22 mouse cellular contexts compared by ENCODE assay signal in the genomic region with DNA sequence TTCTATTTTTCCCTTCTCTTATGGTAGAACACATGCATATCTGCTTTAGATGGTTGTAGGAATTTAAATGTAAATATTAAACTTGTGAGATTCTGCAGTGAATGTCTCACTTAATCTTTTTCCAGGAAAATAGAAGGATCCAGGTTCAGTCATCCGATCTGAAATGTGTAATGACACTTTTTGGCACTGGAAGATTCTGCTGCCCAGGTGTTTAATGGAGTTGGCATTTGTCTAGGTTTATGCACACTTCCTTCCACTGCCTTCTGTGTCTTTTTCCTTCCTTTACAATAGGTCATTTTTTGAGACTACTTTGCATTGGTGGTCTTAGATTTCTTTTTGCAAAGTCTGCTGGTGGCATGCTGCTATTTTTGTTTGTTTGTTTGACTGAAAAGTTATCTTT.
DNase-seq lines count a peak whose midpoint lies in the region; ATAC-seq and TF ChIP-seq lines count a peak whose summit lies in the region.
"Had no signal": no experiment of that assay in that cellular context is flagged by ENCODE, and none has a peak within 500 bp of the region (broad histone marks: within the 10 kb centered on the region; RNA-seq: fewer than 3 reads in every experiment).

No protein-coding gene starts in this region.

- H3K27me3 ChIP-seq in midbrain, postnatal 0 days (ENCODE audit: insufficient read depth, low read length) = no peaks in the 10 kb centered on the region
- no peaks in the 10 kb centered on the region for H3K27me3 ChIP-seq in midbrain, embryonic 13.5 days
- no peaks in the 10 kb centered on the region for H3K27me3 ChIP-seq in kidney, embryonic 14.5 days (ENCODE audit: control insufficient read depth, insufficient read depth, low read length)
- H3K27me3 ChIP-seq: embryonic facial prominence, embryonic 13.5 days; forebrain, embryonic 12.5 days; heart, embryonic 13.5 days had no signal

- H3K36me3 ChIP-seq in midbrain, postnatal 0 days (ENCODE audit: insufficient read depth, low read length) = no peaks in the 10 kb centered on the region
- H3K36me3 ChIP-seq in midbrain, embryonic 13.5 days = no peaks in the 10 kb centered on the region
- H3K36me3 ChIP-seq in kidney, embryonic 14.5 days (ENCODE audit: control insufficient read depth, insufficient read depth, low read length) = no peaks in the 10 kb centered on the region
- H3K36me3 ChIP-seq: embryonic facial prominence, embryonic 13.5 days; forebrain, embryonic 12.5 days; G1E; heart, embryonic 13.5 days had no signal

- no peak overlapping the region for H3K4me3 ChIP-seq in midbrain, postnatal 0 days (ENCODE audit: low read depth, low read length)
- no peak overlapping the region for H3K4me3 ChIP-seq in midbrain, embryonic 13.5 days (replicated peaks)
- H3K4me3 ChIP-seq in kidney, embryonic 14.5 days (ENCODE audit: low read length) = no peak overlapping the region
- H3K4me3 ChIP-seq: embryonic facial prominence, embryonic 13.5 days; forebrain, embryonic 12.5 days; gastrocnemius, adult 2 months; heart, embryonic 13.5 days had no signal

- ATAC-seq in cerebellum, adult (ENCODE audit: insufficient number of reproducible peaks, low FRiP score, low TSS enrichment) = peak; percentile 84
- ATAC-seq in midbrain, postnatal 0 days (ENCODE audit: low FRiP score) = no peak
- no peak for ATAC-seq in midbrain, embryonic 13.5 days
- ATAC-seq in kidney, embryonic 14.5 days (ENCODE audit: low FRiP score, low TSS enrichment) = no peak
- ATAC-seq: activated CD4-positive, CD25-positive, alpha-beta regulatory T cell, adult 4 months; CD4-positive, CD25-positive, alpha-beta regulatory T cell, adult 4 months; hindbrain, embryonic 16.5 days had no signal

- 80% methylated on average over 1 of the region's 1 CpGs for WGBS in midbrain, postnatal 0 days
- 86% methylated on average over 1 of the region's 1 CpGs for WGBS in midbrain, embryonic 13.5 days
- 93% methylated on average over 1 of the region's 1 CpGs for WGBS in kidney, embryonic 14.5 days

- H3K9ac ChIP-seq in midbrain, postnatal 0 days (replicated peaks; ENCODE audit: low read length, poor library complexity, severe bottlenecking) = no peak overlapping the region
- H3K9ac ChIP-seq in midbrain, embryonic 13.5 days (replicated peaks) = no peak overlapping the region
- no peak overlapping the region for H3K9ac ChIP-seq in kidney, embryonic 14.5 days (ENCODE audit: low read depth, low read length)
- H3K9ac ChIP-seq: embryonic facial prominence, embryonic 13.5 days; forebrain, embryonic 12.5 days; heart, embryonic 13.5 days had no signal

- H3K27ac ChIP-seq in midbrain, postnatal 0 days (ENCODE audit: low read depth, low read length) = no peak overlapping the region
- H3K27ac ChIP-seq in midbrain, embryonic 13.5 days = no peak overlapping the region
- no peak overlapping the region for H3K27ac ChIP-seq in kidney, embryonic 14.5 days (ENCODE audit: low read depth, low read length)
- H3K27ac ChIP-seq: embryonic facial prominence, embryonic 13.5 days; forebrain, embryonic 12.5 days; gastrocnemius, adult 2 months; heart, embryonic 13.5 days had no signal

- TF ChIP-seq CTCF in midbrain, postnatal 0 days (IDR thresholded peaks at IDR 0.05) = no peak

- H3K4me2 ChIP-seq in midbrain, postnatal 0 days (ENCODE audit: low read depth, low read length, poor library complexity, severe bottlenecking) = no peak overlapping the region
- H3K4me2 ChIP-seq in midbrain, embryonic 13.5 days (replicated peaks) = no peak overlapping the region
- H3K4me2 ChIP-seq in kidney, embryonic 14.5 days (replicated peaks; ENCODE audit: low read depth, low read length) = no peak overlapping the region
- H3K4me2 ChIP-seq: embryonic facial prominence, embryonic 13.5 days; forebrain, embryonic 12.5 days; heart, embryonic 13.5 days had no signal

- H3K9me3 ChIP-seq in midbrain, postnatal 0 days (ENCODE audit: low read length) = no peaks in the 10 kb centered on the region
- no peaks in the 10 kb centered on the region for H3K9me3 ChIP-seq in midbrain, embryonic 13.5 days
- no peaks in the 10 kb centered on the region for H3K9me3 ChIP-seq in kidney, embryonic 14.5 days (ENCODE audit: control insufficient read depth, low read length)
- H3K9me3 ChIP-seq: embryonic facial prominence, embryonic 13.5 days; forebrain, embryonic 12.5 days; heart, embryonic 13.5 days had no signal

- H3K4me1 ChIP-seq in midbrain, postnatal 0 days (ENCODE audit: insufficient read depth, low read length) = no peaks in the 10 kb centered on the region
- peaks cover 11% of the 10 kb centered on the region; the same call in 1 of the 2 replicates for H3K4me1 ChIP-seq in midbrain, embryonic 13.5 days (replicated peaks)
- no peaks in the 10 kb centered on the region for H3K4me1 ChIP-seq in kidney, embryonic 14.5 days (ENCODE audit: control insufficient read depth, insufficient read depth, low read length)
- H3K4me1 ChIP-seq: forebrain, embryonic 12.5 days; heart, embryonic 13.5 days had no signal

- DNase-seq in cerebellum, postnatal 4 days (ENCODE audit: low spot score in 2 of 2) = no peak
- DNase-seq in midbrain, postnatal 0 days (ENCODE audit: low spot score) = peak; percentile 58
- peak; percentile 78 for DNase-seq in cerebellum, adult 9-10 months
- peak; percentile 19 to 41 for DNase-seq in cerebellum, postnatal 25 days
- DNase-seq in gastrocnemius, postnatal 10 days = no peak
- DNase-seq: adrenal gland, postnatal 14 days; B cell, adult 2 months; gastrocnemius, adult 2 months; gastrocnemius, postnatal 36 days; heart, adult 11 months; heart, postnatal 36 days; kidney, adult 11 months had no signal

Comparison
In these comparisons a context has a peak if more than half of its experiments do, and no peak if none do; other contexts are left out.
1. DNase-seq: peak in midbrain, postnatal 0 days (single experiment), cerebellum, adult 9-10 months (single experiment) and cerebellum, postnatal 25 days (2 of 2); none in cerebellum, postnatal 4 days (0 of 2) and gastrocnemius, postnatal 10 days (single experiment).